Mouse (Mus musculus) kidney, postnatal 36 days (tissue): Measurements from ENCODE around the gene Spats2.
"Not testable (repeated sequence)": the region's sequence is repeated elsewhere in the genome, so short reads cannot be mapped to it uniquely, and the experiment has no call there.

ENCODE experiments used
- DNase-seq, 2 experiments: peaks; one replicate each; pipeline ENCODE4 v3.0.0; 2021 to 2022; ENCODE audit warnings: mixed read lengths in 2 of 2

The Spats2 gene

GRCm38 (mm10) chr15:99225081-99225810 is 99.5 kb downstream of the Spats2 start:
- peak in 1 of 2 experiments; percentile 19 for DNase-seq

- no peak for DNase-seq
Observed at GRCm38 (mm10) chr15:99226090-99226489, 100.4 kb downstream of the Spats2 start.

- DNase-seq, result no peak
Observed at GRCm38 (mm10) chr15:99231998-99232397, 106.3 kb downstream of the Spats2 start.

- DNase-seq, result no peak
Observed at GRCm38 (mm10) chr15:99233719-99234118, 108.0 kb downstream of the Spats2 start.

GRCm38 (mm10) chr15:99234326-99235010 is 108.8 kb downstream of the Spats2 start:
- DNase-seq, result no peak

GRCm38 (mm10) chr15:99238006-99238405 is 112.3 kb downstream of the Spats2 start:
- DNase-seq, result no peak

- DNase-seq, result peak in 1 of 2 experiments; percentile 13
Observed at GRCm38 (mm10) chr15:99240129-99240528, 114.4 kb downstream of the Spats2 start.

GRCm38 (mm10) chr15:99241249-99241648 is 115.5 kb downstream of the Spats2 start:
- DNase-seq, result no peak

- no peak for DNase-seq
Observed at GRCm38 (mm10) chr15:99242045-99242444, 116.3 kb downstream of the Spats2 start.

- DNase-seq, result not testable (repeated sequence)
Observed at GRCm38 (mm10) chr15:99246736-99247135, 121.0 kb downstream of the Spats2 start.

- no peak for DNase-seq
Observed at GRCm38 (mm10) chr15:99248972-99249371, 123.3 kb downstream of the Spats2 start.

- no peak for DNase-seq
Observed at GRCm38 (mm10) chr15:99249938-99250337, 124.2 kb downstream of the Spats2 start.

- DNase-seq, result peak; percentile 20 to 40
Observed at GRCm38 (mm10) chr15:99251111-99251510, 125.4 kb downstream of the Spats2 start.

- DNase-seq, result peak; percentile 97 to 99
Observed at GRCm38 (mm10) chr15:99251626-99252380, 126.1 kb downstream of the Spats2 start, which contains the start of gene Mcrs1. Mcrs1 (minus strand) TSS chr15:99251961.

GRCm38 (mm10) chr15:99252381-99253174 is 126.9 kb downstream of the Spats2 start:
- DNase-seq, result peak in 1 of 2 experiments; percentile 70

GRCm38 (mm10) chr15:99253175-99253479 is 127.4 kb downstream of the Spats2 start:
- not testable (repeated sequence) for DNase-seq

GRCm38 (mm10) chr15:99253772-99254171 is 128.1 kb downstream of the Spats2 start:
- DNase-seq, result no peak

- DNase-seq, result no peak
Observed at GRCm38 (mm10) chr15:99254477-99255005, 128.8 kb downstream of the Spats2 start.

GRCm38 (mm10) chr15:99255241-99255749 is 129.6 kb downstream of the Spats2 start:
- DNase-seq, result no peak

- no peak for DNase-seq
Observed at GRCm38 (mm10) chr15:99259167-99259729, 133.5 kb downstream of the Spats2 start.

- DNase-seq, result peak; percentile 84 to 85
Observed at GRCm38 (mm10) chr15:99259730-99260252, 134.1 kb downstream of the Spats2 start.
